Mouse (Mus musculus): Measurements from ENCODE around the gene Bahcc1. TPM values are rescaled to one million over a fixed set of nuclear protein-coding genes. Genes with fewer than 3 reads are reported as not detected.

Bahcc1 gene
- polyA plus RNA-seq, 1 experiment from 2014 or later, result 24.9 TPM

GRCm38 (mm10) chr11:120237166-120238131 is 4.7 kb downstream of the Bahcc1 start:
- Histone ChIP-seq H3K4me2 (ENCODE audit: low read depth, severe bottlenecking) (peak overlapping the region; percentile 99), H3K4me1 (ENCODE audit: control insufficient read depth, insufficient read depth, low read length) (peaks cover 41% of the 10 kb centered on the region), H3K9ac (ENCODE audit: low read length) (peak overlapping the region; percentile 99), H3K27ac (replicated peaks; ENCODE audit: low read depth, low read length) (peak overlapping the region; percentile 97), H3K36me3 (ENCODE audit: control insufficient read depth, insufficient read depth, low read length) (no peaks in the 10 kb centered on the region), H3K27me3 (ENCODE audit: control insufficient read depth, insufficient read depth, low read length) (no peaks in the 10 kb centered on the region), H3K9me3 (ENCODE audit: control insufficient read depth, low read length) (no peaks in the 10 kb centered on the region), H3K4me3 (ENCODE audit: low read depth, low read length) (peak overlapping the region; percentile 97)
- WGBS, result under 1% methylated on average over 88 of the region's 89 CpGs
- DNase-seq (ENCODE audit: low spot score), result peak; percentile 80
- no peak for ATAC-seq (ENCODE audit: insufficient number of reproducible peaks, low FRiP score, low TSS enrichment, low read depth)

DNA sequence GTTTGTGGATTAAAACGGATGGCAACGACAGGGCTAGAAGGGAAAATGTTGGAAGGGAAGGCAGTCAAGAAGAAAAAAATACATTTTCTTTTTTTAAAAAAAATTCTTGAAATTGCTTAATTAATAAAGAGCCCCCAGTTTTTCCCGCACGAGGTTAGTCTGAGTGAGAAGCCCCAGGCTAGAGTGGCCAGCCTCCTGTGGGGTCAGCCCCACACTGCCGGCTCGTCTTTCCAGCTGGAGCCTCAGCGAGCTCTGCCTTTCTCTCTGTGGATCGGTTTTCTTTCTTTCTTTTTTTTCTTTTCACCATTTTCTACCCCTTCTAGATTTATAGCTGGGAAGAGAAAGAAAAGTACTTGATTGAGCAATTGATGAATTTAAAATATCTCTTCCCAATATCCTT is 5.6 kb downstream of the Bahcc1 start:
- Histone ChIP-seq H3K4me1 (ENCODE audit: control insufficient read depth, insufficient read depth, low read length) (peaks cover 49% of the 10 kb centered on the region), H3K27ac (replicated peaks; ENCODE audit: low read depth, low read length) (peak overlapping the region; percentile 87), H3K9ac (ENCODE audit: low read length) (peak overlapping the region; percentile 77), H3K36me3 (ENCODE audit: control insufficient read depth, insufficient read depth, low read length) (no peaks in the 10 kb centered on the region), H3K4me2 (ENCODE audit: low read depth, severe bottlenecking) (peak overlapping the region; percentile 99), H3K27me3 (ENCODE audit: control insufficient read depth, insufficient read depth, low read length) (no peaks in the 10 kb centered on the region), H3K9me3 (ENCODE audit: control insufficient read depth, low read length) (no peaks in the 10 kb centered on the region), H3K4me3 (ENCODE audit: low read depth, low read length) (peak overlapping the region; percentile 97)
- no peak for ATAC-seq (ENCODE audit: insufficient number of reproducible peaks, low FRiP score, low TSS enrichment, low read depth)
- 2% methylated on average over 8 of the region's 8 CpGs for WGBS
- DNase-seq (ENCODE audit: low spot score), result no peak

- WGBS, result under 1% methylated on average over 8 of the region's 8 CpGs
- no peaks in the 10 kb centered on the region for H3K27me3 ChIP-seq (ENCODE audit: control insufficient read depth, insufficient read depth, low read length)
- H3K4me3 ChIP-seq (ENCODE audit: low read depth, low read length), result peak overlapping the region; percentile 97
- peak; percentile 69 for DNase-seq (ENCODE audit: low spot score)
- no peak for ATAC-seq (ENCODE audit: insufficient number of reproducible peaks, low FRiP score, low TSS enrichment, low read depth)
- H3K9me3 ChIP-seq (ENCODE audit: control insufficient read depth, low read length), result no peaks in the 10 kb centered on the region
- H3K4me1 ChIP-seq (ENCODE audit: control insufficient read depth, insufficient read depth, low read length), result peaks cover 55% of the 10 kb centered on the region
- H3K27ac ChIP-seq (replicated peaks; ENCODE audit: low read depth, low read length), result peak overlapping the region; percentile 87
- peak overlapping the region; percentile 99 for H3K4me2 ChIP-seq (ENCODE audit: low read depth, severe bottlenecking)
- peak overlapping the region; percentile 77 for H3K9ac ChIP-seq (ENCODE audit: low read length)
- H3K36me3 ChIP-seq (ENCODE audit: control insufficient read depth, insufficient read depth, low read length), result no peaks in the 10 kb centered on the region
These were observed 6.1 kb downstream of the Bahcc1 start for GRCm38 (mm10) chr11:120238751-120239359.

DNA sequence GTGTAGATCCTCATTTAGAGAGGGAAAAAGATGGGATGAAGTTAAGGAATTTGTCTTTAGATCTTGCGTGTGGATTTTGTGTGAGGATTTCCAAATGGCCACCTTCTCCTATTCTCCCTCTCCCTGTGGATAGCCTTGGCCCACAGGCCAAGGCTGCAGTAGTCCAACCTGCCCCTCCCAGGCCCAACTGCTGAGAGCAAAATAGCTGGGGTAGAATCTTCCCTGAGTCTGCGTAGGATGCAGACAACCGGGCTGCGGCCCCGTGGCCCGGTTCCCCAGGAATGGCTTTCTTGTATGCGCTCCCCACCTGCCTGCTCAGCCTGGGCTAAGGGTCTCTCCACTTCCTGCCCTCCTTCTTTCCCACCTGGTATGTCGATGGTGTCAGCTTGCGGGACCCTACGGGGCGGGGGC is 6.8 kb downstream of the Bahcc1 start:
- H3K4me3 ChIP-seq (ENCODE audit: low read depth, low read length), result peak overlapping the region; percentile 97
- no peaks in the 10 kb centered on the region for H3K27me3 ChIP-seq (ENCODE audit: control insufficient read depth, insufficient read depth, low read length)
- DNase-seq (ENCODE audit: low spot score), result peak; percentile 66
- H3K27ac ChIP-seq (replicated peaks; ENCODE audit: low read depth, low read length), result peak overlapping the region; percentile 87
- under 1% methylated on average over 9 of the region's 11 CpGs for WGBS
- no peaks in the 10 kb centered on the region for H3K9me3 ChIP-seq (ENCODE audit: control insufficient read depth, low read length)
- ATAC-seq (ENCODE audit: insufficient number of reproducible peaks, low FRiP score, low TSS enrichment, low read depth), result no peak
- peak overlapping the region; percentile 77 for H3K9ac ChIP-seq (ENCODE audit: low read length)
- H3K36me3 ChIP-seq (ENCODE audit: control insufficient read depth, insufficient read depth, low read length), result no peaks in the 10 kb centered on the region
- peaks cover 60% of the 10 kb centered on the region for H3K4me1 ChIP-seq (ENCODE audit: control insufficient read depth, insufficient read depth, low read length)
- peak overlapping the region; percentile 99 for H3K4me2 ChIP-seq (ENCODE audit: low read depth, severe bottlenecking)

- peak overlapping the region; percentile 60 for H3K9ac ChIP-seq (ENCODE audit: low read length)
- 0 out of 2 replicates have a peak, but pooled peaks have one; percentile 40 for ATAC-seq (ENCODE audit: insufficient number of reproducible peaks, low FRiP score, low TSS enrichment, low read depth)
- H3K4me1 ChIP-seq (ENCODE audit: control insufficient read depth, insufficient read depth, low read length), result peaks cover 64% of the 10 kb centered on the region
These were observed 7.5 kb downstream of the Bahcc1 start for GRCm38 (mm10) chr11:120240206-120240605.

DNA sequence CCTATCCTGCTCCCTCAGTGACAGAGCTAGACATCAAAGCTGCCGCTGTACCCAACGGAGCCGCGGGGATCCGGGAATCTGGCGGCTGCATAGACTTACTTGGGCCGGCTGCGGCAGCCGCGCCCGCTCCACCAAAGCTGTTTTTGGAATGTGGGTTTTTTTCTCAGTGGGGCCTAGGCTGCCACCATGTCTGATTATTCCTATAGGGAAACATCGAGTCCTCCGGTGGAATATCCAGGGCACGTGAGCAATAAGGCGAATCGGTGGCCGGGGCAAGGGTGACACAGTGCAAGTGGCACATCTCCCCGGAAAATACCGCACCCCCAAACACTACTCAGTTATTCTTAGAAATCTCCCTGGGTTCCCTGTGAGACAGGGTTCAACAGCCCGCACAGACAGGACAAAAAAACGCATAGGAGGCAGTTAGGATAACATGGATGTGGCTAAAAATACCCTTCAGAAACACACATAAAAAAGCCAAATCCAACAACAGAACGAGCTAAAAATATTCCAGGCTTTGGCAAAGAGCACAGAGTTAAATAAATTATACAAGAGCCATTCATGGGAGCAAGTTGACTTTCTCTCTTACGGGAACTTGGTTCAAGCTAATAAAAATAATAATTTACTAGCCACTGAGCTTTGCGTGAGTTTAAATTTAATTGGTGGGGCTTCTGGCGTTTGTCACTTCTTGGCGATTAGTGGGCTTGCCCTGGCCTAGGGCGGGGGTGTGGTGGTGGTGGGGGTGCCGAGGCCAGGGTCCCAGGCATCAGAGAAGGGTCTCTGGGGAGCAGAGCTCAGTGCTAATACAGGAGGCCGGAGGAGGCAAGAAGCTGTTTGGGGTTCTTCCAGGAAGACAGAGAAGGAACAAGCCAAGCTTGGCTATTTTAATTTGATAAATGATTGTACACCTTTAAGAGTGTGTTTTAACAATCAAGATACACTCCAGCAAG is 8.5 kb downstream of the Bahcc1 start:
- Histone ChIP-seq H3K27ac (replicated peaks; ENCODE audit: low read depth, low read length) (peak overlapping the region; percentile 87), H3K9me3 (ENCODE audit: control insufficient read depth, low read length) (no peaks in the 10 kb centered on the region), H3K4me1 (ENCODE audit: control insufficient read depth, insufficient read depth, low read length) (peaks cover 71% of the 10 kb centered on the region), H3K4me3 (ENCODE audit: low read depth, low read length) (peak overlapping the region; percentile 97; the same call in 1 of the 2 replicates), H3K9ac (ENCODE audit: low read length) (peak overlapping the region; percentile 12; the same call in 1 of the 2 replicates), H3K27me3 (ENCODE audit: control insufficient read depth, insufficient read depth, low read length) (no peaks in the 10 kb centered on the region), H3K36me3 (ENCODE audit: control insufficient read depth, insufficient read depth, low read length) (no peaks in the 10 kb centered on the region), H3K4me2 (ENCODE audit: low read depth, severe bottlenecking) (peak overlapping the region; percentile 99)
- ATAC-seq (ENCODE audit: insufficient number of reproducible peaks, low FRiP score, low TSS enrichment, low read depth), result no peak
- peak; percentile 81 for DNase-seq (ENCODE audit: low spot score)
- 2% methylated on average over 29 of the region's 29 CpGs for WGBS

More at GRCm38 (mm10) chr11:120240206-120240605, 7.5 kb downstream of the Bahcc1 start:
- no peaks in the 10 kb centered on the region for H3K36me3 ChIP-seq (ENCODE audit: control insufficient read depth, insufficient read depth, low read length)
- H3K27ac ChIP-seq (replicated peaks; ENCODE audit: low read depth, low read length), result peak overlapping the region; percentile 87
- DNase-seq (ENCODE audit: low spot score), result peak; percentile 93
- H3K4me2 ChIP-seq (ENCODE audit: low read depth, severe bottlenecking), result peak overlapping the region; percentile 99
- WGBS, result 0% methylated on average over 10 of the region's 10 CpGs
- H3K27me3 ChIP-seq (ENCODE audit: control insufficient read depth, insufficient read depth, low read length), result no peaks in the 10 kb centered on the region
- H3K9me3 ChIP-seq (ENCODE audit: control insufficient read depth, low read length), result no peaks in the 10 kb centered on the region
- peak overlapping the region; percentile 97 for H3K4me3 ChIP-seq (ENCODE audit: low read depth, low read length)

DNA sequence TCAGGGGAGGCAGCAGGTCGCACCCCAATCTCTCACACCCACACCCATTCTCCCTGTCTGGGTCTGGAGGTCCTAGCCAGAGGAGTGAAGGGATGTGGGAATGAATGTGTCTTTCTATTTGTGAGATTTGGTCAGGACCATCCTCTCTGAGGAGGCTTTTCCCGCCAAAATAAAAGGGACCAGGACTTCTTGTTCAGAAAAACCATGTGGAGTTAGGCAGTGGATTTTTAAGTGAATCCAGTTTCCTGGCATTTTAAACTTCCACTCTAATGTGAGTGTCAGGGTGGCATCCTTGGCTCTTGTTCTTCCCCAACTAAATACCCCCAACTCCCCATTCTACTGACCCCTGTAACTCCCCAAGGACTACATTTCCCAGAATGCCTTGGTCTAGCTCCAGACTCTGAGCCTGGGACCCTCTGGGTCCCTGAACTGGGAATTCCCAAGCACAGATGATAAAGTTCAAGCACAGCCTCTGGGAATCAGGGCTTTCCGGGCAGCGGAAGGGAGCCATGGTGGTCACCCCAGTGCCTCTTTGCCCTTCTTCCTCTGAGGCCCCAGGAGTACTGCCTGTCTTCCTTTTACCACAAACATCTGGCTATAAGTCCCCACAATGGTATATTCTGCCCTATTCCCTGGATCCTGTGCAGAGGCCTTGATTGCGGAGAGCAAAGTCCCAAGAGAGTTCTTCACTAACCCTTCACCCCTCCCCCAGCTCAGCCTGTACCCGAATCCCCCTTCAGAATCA is 9.4 kb downstream of the Bahcc1 start:
- WGBS, result 31% methylated on average over 6 of the region's 6 CpGs
- Histone ChIP-seq H3K9me3 (ENCODE audit: control insufficient read depth, low read length) (no peaks in the 10 kb centered on the region), H3K9ac (ENCODE audit: low read length) (0 out of 2 replicates have a peak overlapping the region, but pooled peaks have one; percentile 0), H3K4me1 (ENCODE audit: control insufficient read depth, insufficient read depth, low read length) (peaks cover 76% of the 10 kb centered on the region), H3K4me2 (ENCODE audit: low read depth, severe bottlenecking) (peak overlapping the region; percentile 99; the same call in 1 of the 2 replicates), H3K27me3 (ENCODE audit: control insufficient read depth, insufficient read depth, low read length) (no peaks in the 10 kb centered on the region), H3K4me3 (ENCODE audit: low read depth, low read length) (no peak overlapping the region), H3K36me3 (ENCODE audit: control insufficient read depth, insufficient read depth, low read length) (no peaks in the 10 kb centered on the region), H3K27ac (replicated peaks; ENCODE audit: low read depth, low read length) (peak overlapping the region; percentile 87)
- DNase-seq (ENCODE audit: low spot score) (peak; percentile 54), ATAC-seq (ENCODE audit: insufficient number of reproducible peaks, low FRiP score, low TSS enrichment, low read depth) (no peak)
